Mouse (Mus musculus) E14TG2a.4 (cell line): ENCODE data around the gene Dlec1.
A peak's percentile ranks its signal among the peaks of the same experiment; 100 is the strongest.

Experiments
- H3K27me3 ChIP-seq: 2 replicates; pipeline ENCODE4 v1.6.1; 2014; ENCODE audit warnings: low read length, control low read depth; ENCODE audit not compliant: insufficient read depth
- H3K36me3 ChIP-seq: 2 replicates; pipeline ENCODE4 v1.6.1; 2014; ENCODE audit warnings: low read length, control low read depth; ENCODE audit not compliant: insufficient read depth
- H3K4me1 ChIP-seq: replicated peaks from 2 replicates; pipeline ENCODE4 v1.6.1; 2014; ENCODE audit warnings: low read depth, low read length, control low read depth
- H3K4me3 ChIP-seq: replicated peaks from 2 replicates; pipeline ENCODE4 v1.5.1; 2014; ENCODE audit warnings: mild to moderate bottlenecking, low read length
- H3K9me3 ChIP-seq: 2 replicates; pipeline ENCODE4 v1.6.1; 2014; ENCODE audit warnings: low read length, control low read depth
- CTCF ChIP-seq: conservative IDR thresholded peaks from 2 replicates; pipeline ENCODE4 v1.5.1; 2014; ENCODE audit warnings: low read length
- NANOG ChIP-seq: IDR thresholded peaks from 2 replicates; pipeline ENCODE4 v1.6.1; 2014; ENCODE audit warnings: borderline replicate concordance, low read length, mixed read lengths
- POU5F1 ChIP-seq: IDR thresholded peaks from 2 replicates; pipeline ENCODE4 v1.6.1; 2014; ENCODE audit warnings: low read length, borderline replicate concordance

Dlec1 gene

GRCm38 (mm10) chr9:119119409-119120167 lies 17.3 kb downstream of the Dlec1 start:
- peaks cover 10% of the 10 kb centered on the region for H3K27me3 ChIP-seq
- H3K4me3 ChIP-seq: no peak overlapping the region
- H3K4me1 ChIP-seq: peaks cover 27% of the 10 kb centered on the region
- H3K36me3 ChIP-seq: no peaks in the 10 kb centered on the region
- no peak for TF ChIP-seq POU5F1
- TF ChIP-seq CTCF: no peak
- TF ChIP-seq NANOG: no peak
- H3K9me3 ChIP-seq: no peaks in the 10 kb centered on the region

- peaks cover 21% of the 10 kb centered on the region for H3K4me1 ChIP-seq
These were observed 17.9 kb downstream of the Dlec1 start for GRCm38 (mm10) chr9:119120168-119120560.

GRCm38 (mm10) chr9:119122596-119123369 lies 20.5 kb downstream of the Dlec1 start:
- TF ChIP-seq CTCF (no peak), NANOG (no peak), POU5F1 (no peak)
- Histone ChIP-seq H3K4me3 (peak overlapping the region; percentile 37; the same call in 1 of the 2 replicates), H3K27me3 (peaks cover 3% of the 10 kb centered on the region), H3K36me3 (no peaks in the 10 kb centered on the region), H3K9me3 (no peaks in the 10 kb centered on the region), H3K4me1 (peaks cover 20% of the 10 kb centered on the region)

More at GRCm38 (mm10) chr9:119120168-119120560, 17.9 kb downstream of the Dlec1 start:
- TF ChIP-seq NANOG: no peak
- TF ChIP-seq POU5F1: no peak
- no peak for TF ChIP-seq CTCF
- Histone ChIP-seq H3K4me3 (no peak overlapping the region), H3K27me3 (peaks cover 4% of the 10 kb centered on the region), H3K9me3 (no peaks in the 10 kb centered on the region), H3K36me3 (no peaks in the 10 kb centered on the region)

GRCm38 (mm10) chr9:119128436-119129181 lies 26.3 kb downstream of the Dlec1 start:
- Histone ChIP-seq H3K4me3 (no peak overlapping the region), H3K27me3 (0 out of 2 replicates have a peak, but pooled peaks cover 3% of the 10 kb centered on the region), H3K36me3 (no peaks in the 10 kb centered on the region), H3K4me1 (peaks cover 7% of the 10 kb centered on the region), H3K9me3 (no peaks in the 10 kb centered on the region)
- TF ChIP-seq NANOG (no peak), POU5F1 (no peak), CTCF (no peak; the same call in 1 of the 2 replicates)

GRCm38 (mm10) chr9:119130692-119131091 lies 28.4 kb downstream of the Dlec1 start:
- H3K9me3 ChIP-seq: no peaks in the 10 kb centered on the region
- no peaks in the 10 kb centered on the region for H3K36me3 ChIP-seq
- H3K27me3 ChIP-seq: 0 out of 2 replicates have a peak, but pooled peaks cover 3% of the 10 kb centered on the region
- no peak overlapping the region for H3K4me3 ChIP-seq
- TF ChIP-seq NANOG (no peak), CTCF (no peak), POU5F1 (no peak)
- H3K4me1 ChIP-seq: peaks cover 7% of the 10 kb centered on the region

- TF ChIP-seq CTCF (no peak), NANOG (no peak), POU5F1 (no peak)
- Histone ChIP-seq H3K4me3 (no peak overlapping the region), H3K9me3 (no peaks in the 10 kb centered on the region), H3K27me3 (peaks cover 45% of the 10 kb centered on the region), H3K4me1 (peaks cover 36% of the 10 kb centered on the region), H3K36me3 (no peaks in the 10 kb centered on the region)
These were observed 36.6 kb downstream of the Dlec1 start for GRCm38 (mm10) chr9:119138836-119139235.

GRCm38 (mm10) chr9:119142066-119142465 lies 39.8 kb downstream of the Dlec1 start:
- Histone ChIP-seq H3K9me3 (no peaks in the 10 kb centered on the region), H3K4me3 (peak overlapping the region; percentile 68), H3K27me3 (peaks cover 44% of the 10 kb centered on the region), H3K4me1 (peaks cover 60% of the 10 kb centered on the region), H3K36me3 (no peaks in the 10 kb centered on the region)
- no peak for TF ChIP-seq NANOG
- TF ChIP-seq CTCF: no peak
- no peak for TF ChIP-seq POU5F1

GRCm38 (mm10) chr9:119143372-119143771 lies 41.1 kb downstream of the Dlec1 start:
- H3K9me3 ChIP-seq: no peaks in the 10 kb centered on the region
- H3K4me1 ChIP-seq: peaks cover 48% of the 10 kb centered on the region
- no peaks in the 10 kb centered on the region for H3K36me3 ChIP-seq
- TF ChIP-seq NANOG (no peak), CTCF (no peak), POU5F1 (no peak)
- H3K4me3 ChIP-seq: no peak overlapping the region
- H3K27me3 ChIP-seq: peaks cover 38% of the 10 kb centered on the region
